Comparison of ENCODE assay signal across 1 mouse cellular context in genomic region chr10:80991007-80991406, GRCm38 (mm10).
TF ChIP-seq lines count a peak whose summit lies in the region.

No protein-coding gene starts in this region.

TF ChIP-seq in CH12.LX, 34 proteins besides CTCF, POLR2A, EP300 and RAD21 (continued from another document):
- TF ChIP-seq UBTF (IDR thresholded peaks at IDR 0.05; ENCODE audit: low read depth, low read length), result no peak
- TF ChIP-seq IRF4 (IDR thresholded peaks at IDR 0.05; ENCODE audit: low read depth, low read length), result no peak
- TF ChIP-seq NELFE (IDR thresholded peaks at IDR 0.05; ENCODE audit: low read depth, low read length), result no peak
- no peak for TF ChIP-seq MXI1 (IDR thresholded peaks at IDR 0.05; ENCODE audit: low read depth, low read length)
- TF ChIP-seq GABPA (IDR thresholded peaks at IDR 0.05; ENCODE audit: insufficient replicate concordance, low read depth, low read length), result no peak
- TF ChIP-seq SMC3 (IDR thresholded peaks at IDR 0.05; ENCODE audit: low read depth, low read length), result peak; percentile 77
- TF ChIP-seq ZC3H11A (IDR thresholded peaks at IDR 0.05; ENCODE audit: low read depth, low read length), result peak; percentile 36; the same call in 1 of the 2 replicates
- no peak for TF ChIP-seq ZNF384 (IDR thresholded peaks at IDR 0.05; ENCODE audit: low read depth, low read length)
- TF ChIP-seq PAX5 (IDR thresholded peaks at IDR 0.05; ENCODE audit: low read length), result no peak
- TF ChIP-seq E2F4 (IDR thresholded peaks at IDR 0.05; ENCODE audit: insufficient replicate concordance, low read depth, low read length), result no peak
